Mouse (Mus musculus): Measurements from ENCODE around the gene Nktr. TPM values are rescaled to one million over a fixed set of nuclear protein-coding genes. Genes with fewer than 3 reads are reported as not detected.

Nktr gene
- total RNA-seq, 2 experiments from 2014 or later = 125 to 130 TPM

DNA sequence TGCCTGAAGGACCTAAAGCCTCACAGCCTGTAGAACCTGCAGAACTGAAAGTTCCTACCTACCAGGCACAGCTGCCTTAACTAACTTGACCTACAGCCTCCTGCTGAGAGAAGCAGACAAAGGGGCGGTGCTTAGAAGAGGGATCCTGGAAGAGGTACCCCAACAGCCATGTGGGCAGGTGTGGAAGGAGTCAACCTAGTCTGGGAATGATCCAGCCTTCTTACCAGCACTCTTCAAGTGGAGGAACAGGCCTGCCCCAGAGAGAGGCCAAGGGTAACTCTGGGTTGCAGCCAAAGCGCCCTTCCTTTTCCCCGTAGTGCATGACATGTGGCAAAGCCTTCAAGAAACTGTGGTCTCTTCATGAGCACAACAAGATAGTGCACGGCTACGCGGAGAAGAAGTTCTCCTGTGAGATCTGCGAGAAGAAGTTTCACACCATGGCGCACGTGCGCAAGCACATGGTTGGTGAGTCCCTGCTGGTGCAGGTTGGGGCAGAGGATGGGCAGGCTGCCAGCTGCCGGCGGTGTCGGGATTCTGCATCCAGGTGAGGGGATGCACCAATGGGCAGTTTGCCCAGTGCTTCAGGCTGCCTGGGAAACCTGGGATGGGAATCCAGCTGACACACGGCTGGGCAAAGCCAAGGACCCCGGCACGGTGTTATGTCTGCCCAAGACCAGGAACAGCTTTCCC is 46.3 kb downstream of the Nktr start:
- intact Hi-C loops (cut with DNase I) = no loop called here
- no peak overlapping the region for H3K27ac ChIP-seq
- H3K4me3 ChIP-seq = no peak overlapping the region
- TF ChIP-seq CTCF (IDR thresholded peaks at IDR 0.05) = no peak
- no peak for DNase-seq (ENCODE audit: extremely low spot score in 1 of 2, low spot score in 2 of 2)

DNA sequence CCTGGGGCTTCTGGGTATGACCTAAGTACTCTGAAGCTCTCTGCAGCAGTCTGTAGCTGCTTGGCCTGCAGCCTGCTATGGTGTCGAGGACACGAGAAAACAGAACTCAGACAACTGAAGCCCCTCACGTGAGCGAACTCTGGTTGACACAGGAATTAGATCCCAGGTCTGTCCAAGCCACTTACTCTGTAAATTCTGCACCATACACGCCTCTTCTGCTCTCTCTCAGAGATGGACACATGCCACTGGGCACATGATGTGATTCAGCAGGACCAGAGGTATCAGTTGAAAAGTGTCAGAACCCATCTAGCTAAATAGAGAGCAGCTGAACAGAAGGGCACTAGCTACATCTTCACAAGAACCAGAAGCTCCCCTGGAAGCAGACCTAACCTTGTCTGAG is 53.4 kb downstream of the Nktr start:
- H3K27ac ChIP-seq = no peak overlapping the region
- H3K4me3 ChIP-seq = no peak overlapping the region
- intact Hi-C loops (cut with DNase I) = no loop called here
- DNase-seq (ENCODE audit: extremely low spot score in 1 of 2, low spot score in 2 of 2) = no peak
- TF ChIP-seq CTCF (IDR thresholded peaks at IDR 0.05) = no peak

DNA sequence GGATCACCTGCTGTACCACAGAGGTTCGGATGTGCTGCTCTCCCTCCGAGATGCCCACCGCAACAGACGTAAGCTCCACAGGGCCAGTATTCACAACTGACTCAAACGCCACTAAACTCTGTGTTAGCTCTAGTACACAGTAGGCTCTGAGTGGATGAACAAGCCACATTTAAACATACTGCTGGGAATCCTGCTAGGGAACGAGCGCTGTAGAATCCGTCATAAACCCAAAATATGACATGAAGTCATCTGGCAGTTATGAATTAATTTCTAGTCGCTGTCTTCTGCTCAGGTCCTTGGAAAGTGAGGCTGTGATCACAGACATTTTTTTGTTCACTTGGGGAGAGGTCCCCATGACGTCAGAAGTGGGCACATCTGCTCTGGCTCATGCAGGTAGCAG is 57.0 kb downstream of the Nktr start:
- H3K4me3 ChIP-seq = no peak overlapping the region
- DNase-seq (ENCODE audit: extremely low spot score in 1 of 2, low spot score in 2 of 2) = no peak
- intact Hi-C loops (cut with DNase I) = loop anchor here (2.0 kb wide), 1 partner anchor 15 kb away; no protein-coding TSS in a partner anchor
- TF ChIP-seq CTCF (IDR thresholded peaks at IDR 0.05) = no peak
- peak overlapping the region; percentile 87 for H3K27ac ChIP-seq

DNA sequence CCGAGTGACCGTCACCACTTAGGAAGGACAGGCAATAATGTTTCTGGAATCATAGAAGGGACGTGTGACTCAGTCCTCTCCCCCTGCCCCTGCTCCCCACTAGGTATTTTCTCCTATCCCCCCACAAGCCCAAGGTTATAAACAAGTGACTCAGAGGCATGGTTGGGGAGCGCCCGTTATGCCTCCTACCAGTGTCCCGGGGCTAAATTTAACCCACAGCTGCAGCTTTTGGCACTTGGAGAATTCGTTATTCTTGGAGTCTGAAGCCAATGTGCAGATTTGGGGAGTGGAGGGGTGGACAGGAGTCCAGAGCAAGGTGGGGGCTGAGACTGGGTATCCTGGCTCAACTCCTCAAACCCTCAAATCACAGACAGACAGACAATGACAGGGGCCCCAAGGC is 57.5 kb downstream of the Nktr start:
- DNase-seq (ENCODE audit: extremely low spot score in 1 of 2, low spot score in 2 of 2) = peak in 1 of 2 experiments; percentile 51
- Histone ChIP-seq H3K4me3 (no peak overlapping the region), H3K27ac (peak overlapping the region; percentile 87)
- intact Hi-C loops (cut with DNase I) = loop anchor here (2.0 kb wide), 1 partner anchor 16 kb away; no protein-coding TSS in a partner anchor
- TF ChIP-seq CTCF (IDR thresholded peaks at IDR 0.05) = no peak

DNA sequence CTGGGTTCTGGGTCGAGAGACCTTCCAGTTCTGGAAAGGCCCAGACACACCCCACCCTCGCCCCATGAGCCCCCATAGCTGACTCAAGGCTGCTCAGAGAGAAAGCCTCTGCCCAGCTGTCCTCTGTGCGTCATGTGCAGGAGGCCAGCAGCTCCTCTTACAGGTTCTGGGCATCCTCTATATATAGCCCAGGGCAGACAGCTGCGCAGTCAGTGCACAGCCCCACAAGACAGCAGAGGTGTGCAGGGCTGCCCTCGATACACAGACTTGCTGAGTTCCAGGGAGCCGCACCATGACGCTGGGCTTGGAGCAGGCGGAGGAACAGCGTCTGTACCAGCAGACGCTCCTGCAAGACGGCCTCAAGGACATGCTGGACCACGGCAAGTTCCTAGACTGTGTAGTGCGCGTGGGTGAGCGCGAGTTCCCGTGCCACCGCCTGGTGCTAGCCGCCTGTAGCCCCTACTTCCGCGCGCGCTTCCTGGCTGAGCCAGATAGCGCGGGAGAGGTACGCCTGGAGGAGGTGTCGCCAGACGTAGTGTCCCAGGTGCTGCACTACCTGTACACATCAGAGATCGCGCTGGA is 58.6 kb downstream of the Nktr start, which contains the start of gene Klhl40:
Gene Klhl40 (plus strand): TSS at position 124 of the 582 bp plus-strand sequence.
- H3K27ac ChIP-seq = peak within 1 kb of the TSS; percentile 87
- H3K4me3 ChIP-seq = peak within 1 kb of the TSS; percentile 34
- no peak for TF ChIP-seq CTCF (IDR thresholded peaks at IDR 0.05)
- intact Hi-C loops (cut with DNase I) = loop anchor here (1.0 to 2.0 kb wide), 2 partner anchors 17 to 49 kb away; no protein-coding TSS in a partner anchor
- DNase-seq (ENCODE audit: extremely low spot score in 1 of 2, low spot score in 2 of 2) = peak; percentile 48 to 74

DNA sequence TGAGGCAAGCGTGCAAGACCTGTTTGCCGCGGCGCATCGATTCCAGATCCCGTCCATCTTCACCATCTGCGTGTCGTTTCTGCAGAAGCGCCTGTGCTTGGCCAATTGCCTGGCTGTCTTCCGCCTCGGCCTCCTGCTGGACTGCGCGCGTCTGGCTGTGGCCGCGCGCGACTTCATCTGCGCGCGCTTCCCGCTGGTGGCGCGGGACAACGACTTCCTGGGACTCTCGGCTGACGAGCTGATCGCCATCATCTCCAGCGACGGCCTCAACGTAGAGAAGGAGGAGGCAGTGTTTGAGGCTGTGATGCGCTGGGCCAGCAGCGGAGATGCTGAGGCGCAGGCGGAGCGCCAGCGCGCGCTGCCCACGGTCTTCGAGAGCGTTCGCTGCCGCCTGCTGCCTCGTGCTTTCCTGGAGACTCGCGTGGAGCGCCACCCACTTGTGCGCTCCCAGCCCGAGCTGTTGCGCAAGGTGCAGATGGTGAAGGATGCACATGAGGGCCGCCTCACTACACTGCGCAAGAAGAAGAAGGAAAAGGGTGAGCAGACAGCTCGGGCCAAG is 59.2 kb downstream of the Nktr start:
- Histone ChIP-seq H3K27ac (peak overlapping the region; percentile 87), H3K4me3 (peak overlapping the region; percentile 34)
- peak; percentile 76 to 83 for DNase-seq (ENCODE audit: extremely low spot score in 1 of 2, low spot score in 2 of 2)
- intact Hi-C loops (cut with DNase I) = loop anchor here (1.0 kb wide), 1 partner anchor 48 kb away; no protein-coding TSS in a partner anchor
- TF ChIP-seq CTCF (IDR thresholded peaks at IDR 0.05) = no peak

DNA sequence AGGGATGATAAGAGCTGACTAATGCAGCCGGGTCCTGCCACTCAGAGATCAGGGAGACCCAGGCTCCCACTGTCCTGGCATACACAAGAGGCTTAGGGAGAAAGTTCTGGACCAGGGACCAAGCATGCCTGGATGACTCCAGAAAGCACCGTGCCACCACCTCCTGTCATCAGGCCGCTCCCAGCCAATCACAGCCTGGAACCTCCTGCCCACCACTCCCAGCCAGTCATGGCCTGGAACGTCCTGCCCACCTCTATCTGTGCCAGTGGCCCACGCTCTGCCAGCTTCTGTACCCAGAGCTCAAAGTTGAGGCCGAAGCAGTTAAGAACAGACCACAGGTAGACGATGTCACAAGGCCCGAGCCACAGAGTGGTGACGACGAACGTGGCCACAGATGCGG is 65.8 kb downstream of the Nktr start:
- TF ChIP-seq CTCF (IDR thresholded peaks at IDR 0.05) = no peak
- no peak overlapping the region for H3K27ac ChIP-seq
- DNase-seq (ENCODE audit: extremely low spot score in 1 of 2, low spot score in 2 of 2) = no peak
- no peak overlapping the region for H3K4me3 ChIP-seq
- intact Hi-C loops (cut with DNase I) = no loop called here

DNA sequence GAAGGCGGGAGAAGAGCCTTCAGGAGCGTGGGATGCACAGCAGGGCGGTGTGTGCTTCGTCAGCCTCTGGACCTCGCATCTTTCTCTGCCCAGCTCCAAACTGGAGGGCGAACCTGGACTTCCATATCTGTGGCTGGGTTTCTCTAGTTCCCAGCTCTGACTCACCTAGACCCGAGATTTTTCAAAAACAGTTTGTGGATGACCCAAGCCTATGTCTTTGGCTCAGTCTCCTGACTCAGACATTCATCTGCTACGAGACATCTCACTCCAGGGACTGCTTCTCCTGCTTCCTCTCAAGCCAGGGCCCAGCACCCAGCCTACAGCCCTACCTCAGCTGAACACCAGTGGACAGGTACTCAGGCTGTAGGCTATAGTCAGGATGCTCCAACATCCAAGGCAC is 66.3 kb downstream of the Nktr start:
- no peak for DNase-seq (ENCODE audit: extremely low spot score in 1 of 2, low spot score in 2 of 2)
- Histone ChIP-seq H3K4me3 (no peak overlapping the region), H3K27ac (no peak overlapping the region)
- intact Hi-C loops (cut with DNase I) = no loop called here
- no peak for TF ChIP-seq CTCF (IDR thresholded peaks at IDR 0.05)

DNA sequence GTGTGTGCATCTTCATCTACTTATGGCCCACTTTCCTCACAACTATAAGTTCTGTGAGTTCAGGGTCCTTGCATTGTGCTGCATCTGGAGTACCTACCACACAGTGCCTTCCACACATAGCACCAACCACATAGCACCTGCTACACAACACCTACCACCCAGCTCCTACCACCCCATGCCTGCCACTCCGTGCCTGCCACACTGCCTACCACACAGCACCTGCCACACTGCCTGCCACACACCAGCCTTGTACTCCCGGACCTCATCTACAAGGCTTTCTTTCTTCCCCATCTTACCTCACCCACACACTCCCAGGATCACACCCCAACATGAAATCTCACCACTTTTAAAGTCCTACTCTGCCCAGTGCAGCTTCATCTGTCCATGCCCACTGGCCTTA is 67.4 kb downstream of the Nktr start:
- intact Hi-C loops (cut with DNase I) = no loop called here
- Histone ChIP-seq H3K27ac (no peak overlapping the region), H3K4me3 (no peak overlapping the region)
- DNase-seq (ENCODE audit: extremely low spot score in 1 of 2, low spot score in 2 of 2) = no peak
- TF ChIP-seq CTCF (IDR thresholded peaks at IDR 0.05) = no peak

DNA sequence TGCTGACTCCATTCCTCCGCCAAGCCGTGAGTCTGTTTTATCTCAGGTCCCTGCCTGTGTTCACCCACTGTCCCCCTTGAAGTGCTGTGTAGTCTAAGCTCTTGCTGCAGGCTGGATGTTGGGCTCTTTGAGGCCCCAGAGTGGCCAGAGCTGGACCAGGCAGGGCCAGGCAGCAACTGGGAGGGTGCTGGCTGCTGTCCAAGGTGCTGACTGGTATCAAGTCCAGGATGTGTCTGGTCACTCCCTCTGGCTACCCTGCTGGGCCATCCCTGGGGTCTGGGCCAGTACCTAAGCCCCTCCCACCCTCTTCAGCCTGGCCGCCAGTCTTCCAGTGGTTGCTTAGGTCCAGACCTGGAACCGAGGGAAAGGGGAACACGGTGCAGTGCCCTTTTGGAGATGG is 72.2 kb downstream of the Nktr start:
- intact Hi-C loops (cut with DNase I) = loop anchor here (5.0 kb wide), 1 partner anchor 36 kb away; no protein-coding TSS in a partner anchor

DNA sequence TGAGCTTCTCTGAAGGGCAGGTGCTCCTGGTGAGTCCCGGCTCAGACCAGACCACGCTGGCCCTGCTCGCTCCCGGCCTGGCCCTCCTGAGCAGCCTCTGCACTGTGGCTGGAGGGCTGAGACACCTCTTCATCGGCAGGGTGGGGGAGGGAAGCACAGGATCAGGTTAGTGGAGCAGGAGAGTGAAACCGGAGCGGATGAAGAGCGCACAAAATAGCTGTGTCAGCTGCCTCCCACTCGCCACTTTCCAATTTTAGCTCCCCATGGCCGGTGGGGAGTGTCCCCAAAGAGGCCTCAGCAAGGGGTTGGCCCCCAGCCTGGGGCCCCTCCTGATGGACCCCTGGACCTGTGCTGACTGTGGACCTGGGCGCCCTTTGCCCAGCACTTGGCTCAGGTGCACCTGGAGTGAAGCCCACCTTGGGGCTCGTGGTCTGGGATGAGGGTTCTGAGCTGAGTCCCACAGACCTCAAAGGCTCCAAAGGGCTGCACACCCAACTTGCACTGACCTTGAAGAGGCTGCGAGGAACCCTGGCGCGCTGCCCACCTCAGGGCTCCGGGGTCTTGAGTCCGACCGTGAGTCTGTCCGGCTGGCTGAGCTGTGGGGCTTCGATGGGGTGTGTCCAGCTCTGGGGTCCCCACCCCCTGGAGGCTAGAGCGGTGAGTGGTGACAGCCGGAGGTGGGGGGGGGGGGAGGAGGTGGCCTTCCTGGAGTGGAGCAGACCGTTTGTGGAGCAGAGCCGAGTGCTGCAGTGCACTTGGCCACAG is 73.0 kb downstream of the Nktr start, which contains the start of gene Hhatl:
Gene Hhatl (minus strand): TSS at position 751 of the 765 bp plus-strand sequence.
- DNase-seq (ENCODE audit: extremely low spot score in 1 of 2, low spot score in 2 of 2) = no peak
- intact Hi-C loops (cut with DNase I) = loop anchor here (5.0 kb wide), 1 partner anchor 35 kb away; no protein-coding TSS in a partner anchor
- Histone ChIP-seq H3K27ac (peak within 1 kb of the TSS; percentile 83), H3K4me3 (peak within 1 kb of the TSS; percentile 42)
- TF ChIP-seq CTCF (IDR thresholded peaks at IDR 0.05) = no peak

More for the DNA sequence above, 72.2 kb downstream of the Nktr start:
- H3K4me3 ChIP-seq = peak overlapping the region; percentile 42
- peak; percentile 46 to 52 for DNase-seq (ENCODE audit: extremely low spot score in 1 of 2, low spot score in 2 of 2)
- H3K27ac ChIP-seq = peak overlapping the region; percentile 83
- no peak for TF ChIP-seq CTCF (IDR thresholded peaks at IDR 0.05)

All from left cerebral cortex, adult 2 months (tissue).